Mouse (Mus musculus): ENCODE results near the gene Rbm15b. TPM values are rescaled to one million over a fixed set of nuclear protein-coding genes. Genes with fewer than 3 reads are reported as not detected.

The Rbm15b gene
- polyA plus RNA-seq, 1 experiment = not detected

DNA sequence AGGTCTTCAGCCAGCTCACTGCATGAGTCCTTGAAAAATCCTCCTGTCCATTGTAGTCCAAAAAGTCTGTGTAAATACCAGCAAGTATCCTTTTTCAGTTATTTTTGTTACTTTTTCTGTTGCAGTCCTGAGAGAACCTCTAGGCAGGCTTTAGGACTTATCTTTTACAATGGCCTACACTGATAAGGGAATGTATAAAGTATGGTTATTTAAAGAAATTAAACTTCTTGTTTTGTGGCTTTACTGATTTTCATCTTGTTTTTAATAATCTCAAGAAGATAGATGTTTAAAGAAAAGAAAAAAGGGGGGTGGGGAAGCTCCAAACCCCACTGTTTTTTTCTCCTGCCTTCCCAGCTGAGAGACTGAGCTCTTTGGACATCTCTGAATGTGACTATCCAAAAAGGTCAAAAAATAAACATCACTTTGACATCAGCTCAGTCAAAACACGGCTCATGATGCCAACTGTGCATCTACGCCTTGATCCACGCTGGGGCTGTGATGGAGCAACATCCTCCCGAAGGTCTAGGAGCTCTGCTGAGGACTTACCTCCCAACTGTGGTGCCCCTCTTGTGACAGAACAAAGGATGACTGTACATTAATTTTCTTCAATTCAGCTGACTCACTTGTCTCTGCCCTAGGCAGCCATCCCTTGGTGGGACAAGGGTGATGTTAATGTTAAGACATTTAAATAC is 16.0 kb upstream of the Rbm15b start:
- no peak overlapping the region for H3K27ac ChIP-seq (ENCODE audit: insufficient read depth, low read depth, low read length)
- no peak for TF ChIP-seq CTCF (IDR thresholded peaks at IDR 0.05; ENCODE audit: insufficient read depth, low read depth, low read length)
- TF ChIP-seq POLR2A (IDR thresholded peaks at IDR 0.05; ENCODE audit: insufficient read depth, low read depth, low read length) = no peak
- no peak overlapping the region for H3K4me3 ChIP-seq (ENCODE audit: insufficient read depth, low read depth, low read length)
- H3K4me1 ChIP-seq (ENCODE audit: control insufficient read depth, insufficient read depth, low read length) = no peaks in the 10 kb centered on the region
- 75% methylated on average over 4 of the region's 4 CpGs for WGBS

DNA sequence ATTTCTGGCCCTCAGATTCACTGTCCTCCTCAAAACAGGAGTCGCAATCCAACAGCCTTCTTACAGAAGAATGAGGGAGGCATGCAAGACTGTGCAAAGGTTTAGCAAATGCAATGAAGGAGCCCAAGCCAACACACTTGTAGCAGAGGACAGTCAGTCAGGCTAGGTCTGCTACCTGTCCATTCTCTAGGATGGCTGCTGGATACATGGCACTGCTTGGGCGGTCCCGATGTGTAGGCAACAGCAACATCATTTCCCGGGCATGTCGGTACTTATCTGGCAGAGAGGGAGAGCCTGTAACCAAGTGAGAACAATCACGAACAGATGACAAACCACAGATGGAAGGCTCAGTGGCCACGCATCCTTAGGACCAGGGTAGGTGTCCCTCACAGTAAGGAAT is 14.4 kb upstream of the Rbm15b start:
- Histone ChIP-seq H3K27ac (ENCODE audit: insufficient read depth, low read depth, low read length) (no peak overlapping the region), H3K4me1 (ENCODE audit: control insufficient read depth, insufficient read depth, low read length) (no peaks in the 10 kb centered on the region), H3K4me3 (ENCODE audit: insufficient read depth, low read depth, low read length) (no peak overlapping the region)
- 92% methylated on average over 7 of the region's 7 CpGs for WGBS
- no peak for TF ChIP-seq POLR2A (IDR thresholded peaks at IDR 0.05; ENCODE audit: insufficient read depth, low read depth, low read length)
- no peak for TF ChIP-seq CTCF (IDR thresholded peaks at IDR 0.05; ENCODE audit: insufficient read depth, low read depth, low read length)

DNA sequence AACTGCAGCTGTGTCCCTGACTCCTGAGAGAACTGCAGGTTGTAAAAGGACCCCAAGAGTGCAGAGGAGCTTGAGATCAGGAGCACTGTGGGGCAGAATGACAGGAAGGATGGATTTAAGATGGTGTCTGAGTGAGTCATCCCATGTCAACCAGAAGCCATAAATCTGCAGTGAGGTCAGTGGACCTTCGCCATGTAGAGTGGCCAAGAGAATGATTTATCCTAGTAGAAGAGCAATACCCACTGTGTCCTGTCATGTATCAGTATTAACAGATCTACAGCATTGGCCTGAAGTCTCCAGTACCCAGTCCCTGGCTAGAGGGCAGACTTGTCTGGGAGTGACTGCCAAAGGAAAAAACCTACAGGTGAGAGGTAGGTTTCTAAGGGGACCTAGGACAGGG is 11.7 kb upstream of the Rbm15b start:
- Histone ChIP-seq H3K27ac (ENCODE audit: insufficient read depth, low read depth, low read length) (no peak overlapping the region), H3K4me3 (ENCODE audit: insufficient read depth, low read depth, low read length) (no peak overlapping the region), H3K4me1 (ENCODE audit: control insufficient read depth, insufficient read depth, low read length) (no peaks in the 10 kb centered on the region)
- WGBS = 86% methylated on average over 1 of the region's 1 CpGs
- TF ChIP-seq POLR2A (IDR thresholded peaks at IDR 0.05; ENCODE audit: insufficient read depth, low read depth, low read length) = no peak
- no peak for TF ChIP-seq CTCF (IDR thresholded peaks at IDR 0.05; ENCODE audit: insufficient read depth, low read depth, low read length)

DNA sequence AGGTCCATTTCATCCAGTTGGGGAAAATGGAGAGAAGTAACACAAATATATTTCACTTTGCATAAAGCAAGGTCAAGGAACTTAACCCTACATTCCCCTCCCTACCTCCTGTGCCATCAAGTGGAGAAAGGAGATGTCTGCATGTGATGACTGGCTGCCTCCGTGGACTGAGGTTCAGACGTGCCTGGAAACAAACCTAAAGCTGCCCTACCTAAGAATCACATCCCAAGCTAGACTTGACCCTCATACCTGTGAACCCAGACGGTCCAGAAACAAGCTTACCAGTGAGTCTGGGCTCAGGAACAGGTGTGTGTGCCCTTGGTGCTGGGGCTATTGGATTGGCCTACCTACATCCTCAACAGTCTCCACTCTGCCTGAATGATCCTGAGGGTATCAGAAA is 6.1 kb upstream of the Rbm15b start:
- no peak overlapping the region for H3K4me3 ChIP-seq (ENCODE audit: insufficient read depth, low read depth, low read length)
- peaks cover 9% of the 10 kb centered on the region for H3K4me1 ChIP-seq (ENCODE audit: control insufficient read depth, insufficient read depth, low read length)
- no peak overlapping the region for H3K27ac ChIP-seq (ENCODE audit: insufficient read depth, low read depth, low read length)
- 68% methylated on average over 3 of the region's 3 CpGs for WGBS
- TF ChIP-seq CTCF (IDR thresholded peaks at IDR 0.05; ENCODE audit: insufficient read depth, low read depth, low read length) = no peak

DNA sequence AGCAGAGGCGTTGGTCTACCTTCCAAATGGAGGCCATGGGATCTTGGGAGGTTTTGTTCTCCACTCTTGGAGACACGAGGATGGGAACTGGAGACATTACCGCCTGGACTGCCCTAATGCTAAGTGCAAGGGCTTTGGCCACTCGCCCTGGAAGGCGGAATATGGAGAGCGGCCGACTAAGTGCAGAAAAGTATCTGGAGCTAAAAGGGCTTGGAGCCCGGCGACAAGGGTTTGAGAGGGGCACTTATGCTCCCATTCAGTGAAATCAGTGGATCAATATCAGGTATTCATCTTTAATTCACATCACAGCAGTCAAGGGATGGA is 5.3 kb upstream of the Rbm15b start:
- Histone ChIP-seq H3K4me3 (ENCODE audit: insufficient read depth, low read depth, low read length) (peak overlapping the region; percentile 63), H3K27ac (ENCODE audit: insufficient read depth, low read depth, low read length) (peak overlapping the region; percentile 50), H3K4me1 (ENCODE audit: control insufficient read depth, insufficient read depth, low read length) (peaks cover 11% of the 10 kb centered on the region)
- TF ChIP-seq POLR2A (IDR thresholded peaks at IDR 0.05; ENCODE audit: insufficient read depth, low read depth, low read length) (no peak), CTCF (IDR thresholded peaks at IDR 0.05; ENCODE audit: insufficient read depth, low read depth, low read length) (no peak)
- WGBS = under 1% methylated on average over 9 of the region's 9 CpGs

DNA sequence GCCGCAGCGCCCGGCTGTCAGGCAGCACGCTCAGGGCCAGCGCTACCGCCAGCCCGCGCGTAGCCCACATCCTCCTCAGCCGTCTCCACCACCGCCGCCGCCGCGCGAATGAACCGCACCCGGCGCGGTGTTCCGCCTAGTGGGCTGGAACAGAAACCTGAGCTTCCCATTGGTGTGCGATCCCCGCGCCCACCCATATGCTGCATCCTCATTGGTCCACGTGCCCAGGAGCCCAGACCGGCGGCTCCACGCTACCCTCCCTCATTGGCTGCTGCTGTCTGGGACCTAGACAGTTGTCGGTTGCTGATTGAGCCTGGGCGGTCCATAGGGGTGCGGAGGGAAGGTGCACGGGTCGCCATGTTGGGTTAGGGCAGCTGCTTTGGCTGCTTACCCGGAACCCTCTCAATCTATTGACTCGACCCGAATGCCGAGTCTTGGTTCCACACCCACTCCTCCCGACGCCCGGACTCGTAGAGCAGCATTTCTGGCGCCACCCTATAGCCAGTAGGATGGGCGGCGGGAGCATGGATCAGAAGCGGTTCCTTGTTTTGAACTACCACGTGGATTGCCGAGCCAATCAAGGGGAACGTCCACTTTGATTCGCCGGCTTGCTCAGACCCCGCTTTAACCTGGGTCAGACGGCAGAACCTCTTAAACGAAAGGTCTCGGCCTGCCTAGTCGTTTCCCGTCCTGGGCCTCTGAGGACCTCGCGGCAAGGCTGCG is 4.8 kb upstream of the Rbm15b start, which contains the start of gene Manf:
Gene Manf, minus strand, starts transcription at position 151 of the 723 bp plus-strand sequence.
- WGBS = under 1% methylated on average over 59 of the region's 59 CpGs
- peak; percentile 96 for TF ChIP-seq POLR2A (IDR thresholded peaks at IDR 0.05; ENCODE audit: insufficient read depth, low read depth, low read length)
- TF ChIP-seq CTCF (IDR thresholded peaks at IDR 0.05; ENCODE audit: insufficient read depth, low read depth, low read length) = no peak

DNA sequence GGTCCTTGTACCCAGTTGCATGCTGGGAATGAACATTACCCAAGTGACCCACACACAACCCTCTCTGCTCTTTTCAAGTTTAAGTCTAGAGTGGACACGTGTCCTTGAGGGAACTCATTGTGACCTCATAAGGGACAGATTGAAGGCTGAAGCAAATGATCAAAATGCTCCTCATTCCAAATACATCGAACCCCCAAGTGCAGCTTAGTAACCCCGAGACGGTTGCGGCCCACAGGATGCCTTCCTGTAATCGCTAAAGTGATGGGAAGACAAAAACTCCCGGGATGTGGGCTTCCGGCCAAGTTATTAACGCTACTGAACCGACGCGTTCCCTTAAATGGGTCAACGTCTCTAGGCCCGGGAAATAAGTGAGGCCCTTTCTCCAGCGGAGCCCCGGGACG is 4.1 kb upstream of the Rbm15b start:
- Histone ChIP-seq H3K27ac (ENCODE audit: insufficient read depth, low read depth, low read length) (peak overlapping the region; percentile 21; the same call in 1 of the 2 replicates), H3K4me1 (ENCODE audit: control insufficient read depth, insufficient read depth, low read length) (peaks cover 14% of the 10 kb centered on the region), H3K4me3 (ENCODE audit: insufficient read depth, low read depth, low read length) (peak overlapping the region; percentile 76)
- TF ChIP-seq CTCF (IDR thresholded peaks at IDR 0.05; ENCODE audit: insufficient read depth, low read depth, low read length) (no peak), POLR2A (IDR thresholded peaks at IDR 0.05; ENCODE audit: insufficient read depth, low read depth, low read length) (no peak)
- under 1% methylated on average over 17 of the region's 17 CpGs for WGBS

More for the DNA sequence above, 4.8 kb upstream of the Rbm15b start, which contains the start of gene Manf:
- H3K4me3 ChIP-seq (ENCODE audit: insufficient read depth, low read depth, low read length) = peak within 1 kb of the TSS; percentile 76
- H3K27ac ChIP-seq (ENCODE audit: insufficient read depth, low read depth, low read length) = peak within 1 kb of the TSS; percentile 50
- peaks cover 14% of the 10 kb centered on the region for H3K4me1 ChIP-seq (ENCODE audit: control insufficient read depth, insufficient read depth, low read length)

DNA sequence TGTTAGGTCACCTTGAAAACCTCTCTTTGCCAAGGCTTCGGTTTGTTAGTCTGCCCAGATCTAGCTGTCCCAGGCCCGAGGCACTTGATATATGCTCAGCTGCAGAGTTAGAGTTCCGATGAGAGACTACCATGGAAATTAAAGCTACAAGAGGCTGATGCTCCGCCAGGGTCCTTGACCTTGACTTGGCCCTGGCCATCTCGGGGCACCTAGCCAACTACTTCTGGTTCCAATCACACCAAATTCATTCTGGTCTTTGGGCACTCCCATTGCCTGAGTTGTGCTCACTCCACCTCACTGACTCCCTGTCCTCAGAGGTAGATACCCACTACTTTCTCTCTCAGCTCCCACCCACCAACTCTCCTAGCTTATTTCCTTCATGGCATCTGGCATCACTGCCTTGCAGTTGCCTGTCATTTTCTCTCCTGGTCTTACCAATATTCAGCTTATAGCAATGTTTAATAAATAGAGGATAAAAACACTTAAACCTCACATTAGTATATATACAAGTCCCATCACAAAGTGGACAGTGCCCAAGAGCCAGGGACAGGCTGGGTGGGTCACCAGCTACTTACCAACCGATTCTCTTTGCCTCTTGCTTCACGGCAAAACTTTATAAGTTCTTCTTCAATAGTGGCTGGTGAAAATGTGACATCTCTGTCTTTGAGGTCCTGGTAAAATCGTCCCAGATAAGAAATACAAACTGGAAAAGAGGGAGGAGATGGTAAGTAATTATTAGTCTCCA is 3.4 kb upstream of the Rbm15b start:
- no peak overlapping the region for H3K4me3 ChIP-seq (ENCODE audit: insufficient read depth, low read depth, low read length)
- H3K4me1 ChIP-seq (ENCODE audit: control insufficient read depth, insufficient read depth, low read length) = peaks cover 18% of the 10 kb centered on the region
- no peak for TF ChIP-seq CTCF (IDR thresholded peaks at IDR 0.05; ENCODE audit: insufficient read depth, low read depth, low read length)
- TF ChIP-seq POLR2A (IDR thresholded peaks at IDR 0.05; ENCODE audit: insufficient read depth, low read depth, low read length) = no peak
- no peak overlapping the region for H3K27ac ChIP-seq (ENCODE audit: insufficient read depth, low read depth, low read length)
- 50% methylated on average over 8 of the region's 8 CpGs for WGBS

DNA sequence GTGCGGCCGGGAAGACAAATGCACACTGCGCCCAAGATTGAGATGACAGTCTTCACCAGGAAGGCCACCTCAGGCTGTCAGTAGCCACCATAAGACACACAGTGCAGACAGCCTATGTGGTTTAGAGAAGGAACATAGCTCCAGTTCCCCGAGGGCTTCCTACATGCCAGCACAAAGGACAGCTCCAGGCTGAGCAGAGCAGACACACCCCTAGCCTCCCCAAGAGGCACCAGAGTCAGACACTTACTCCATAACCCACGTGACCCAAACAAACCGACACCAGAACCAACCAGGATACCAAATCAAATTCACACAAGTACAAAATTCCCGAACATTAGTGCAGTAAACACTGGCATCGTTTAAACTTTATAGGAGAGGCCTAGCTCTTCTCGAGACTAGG is 2.1 kb upstream of the Rbm15b start:
- Histone ChIP-seq H3K4me3 (ENCODE audit: insufficient read depth, low read depth, low read length) (no peak overlapping the region), H3K27ac (ENCODE audit: insufficient read depth, low read depth, low read length) (no peak overlapping the region), H3K4me1 (ENCODE audit: control insufficient read depth, insufficient read depth, low read length) (peaks cover 32% of the 10 kb centered on the region)
- TF ChIP-seq CTCF (IDR thresholded peaks at IDR 0.05; ENCODE audit: insufficient read depth, low read depth, low read length) = no peak
- no peak for TF ChIP-seq POLR2A (IDR thresholded peaks at IDR 0.05; ENCODE audit: insufficient read depth, low read depth, low read length)
- 83% methylated on average over 9 of the region's 9 CpGs for WGBS

Measured in olfactory bulb, adult 2 months (tissue).